Mouse (Mus musculus): ENCODE data around the gene Clock. TPM values are rescaled to one million over a fixed set of nuclear protein-coding genes. Genes with fewer than 3 reads are reported as not detected.

The Clock gene
- polyA plus RNA-seq (2015; fragmentation: Nextera tagmentation; extraction: Ambion mirVana) = 13.0 and 13.6 TPM in 2 replicates

DNA sequence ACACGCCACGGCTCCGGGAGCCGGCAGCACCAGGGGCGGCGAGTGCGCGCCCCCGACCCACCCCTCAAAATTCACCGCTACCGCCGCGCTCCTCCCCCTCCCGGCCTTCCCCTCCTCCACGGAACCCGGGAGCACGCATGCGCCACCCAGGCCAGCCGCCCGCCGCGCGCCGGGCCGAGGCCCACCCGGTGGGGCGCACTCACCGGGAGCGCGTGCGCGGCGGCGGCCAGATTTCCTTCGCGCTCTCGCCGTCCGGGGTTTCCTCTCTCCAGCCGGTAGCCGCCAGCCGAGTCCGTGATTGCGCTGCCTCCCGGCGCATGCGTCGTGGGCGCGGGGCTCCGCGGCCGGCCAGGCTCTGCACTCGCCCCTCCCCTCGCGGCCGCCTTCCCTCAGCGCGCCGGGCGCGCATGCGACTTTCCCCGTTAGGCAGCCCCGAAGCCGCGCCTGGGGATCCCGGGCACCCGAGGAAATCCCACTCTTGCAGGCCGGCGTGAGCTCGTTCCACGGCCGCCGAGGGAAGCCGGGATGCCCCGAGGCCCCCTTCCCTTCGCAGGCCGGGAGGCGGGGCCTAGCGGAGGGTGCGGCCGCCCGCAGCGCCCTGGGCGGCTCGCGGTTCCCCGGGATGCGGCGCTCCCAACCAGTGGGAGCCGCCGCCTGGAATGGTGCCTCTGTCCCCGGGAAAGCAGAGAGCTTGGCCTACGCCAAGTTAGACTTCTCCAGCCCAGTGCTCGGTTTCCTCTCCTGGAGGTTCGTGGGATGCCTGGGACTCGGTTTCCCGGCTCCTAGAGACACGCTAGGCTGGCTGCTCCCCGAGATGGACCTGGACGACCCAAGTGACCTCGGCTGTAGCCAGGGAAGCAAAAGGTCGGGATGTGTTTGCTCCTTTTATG is at the start of gene Clock:
Clock (minus strand) TSS at position 341 of the 890 bp plus-strand sequence.
- Histone ChIP-seq H3K4me1 (replicated peaks) (peaks cover 38% of the 10 kb centered on the region), H3K27me3 (no peaks in the 10 kb centered on the region), H3K36me3 (no peaks in the 10 kb centered on the region), H3K4me2 (peak within 1 kb of the TSS; percentile 73), H3K9ac (peak within 1 kb of the TSS; percentile 97), H3K27ac (replicated peaks) (peak within 1 kb of the TSS; percentile 98), H3K4me3 (peak within 1 kb of the TSS; percentile 96), H3K9me3 (no peaks in the 10 kb centered on the region)
- WGBS = under 1% methylated on average over 97 of the region's 104 CpGs
- ATAC-seq (ENCODE audit: low read depth) = peak; percentile 92

DNA sequence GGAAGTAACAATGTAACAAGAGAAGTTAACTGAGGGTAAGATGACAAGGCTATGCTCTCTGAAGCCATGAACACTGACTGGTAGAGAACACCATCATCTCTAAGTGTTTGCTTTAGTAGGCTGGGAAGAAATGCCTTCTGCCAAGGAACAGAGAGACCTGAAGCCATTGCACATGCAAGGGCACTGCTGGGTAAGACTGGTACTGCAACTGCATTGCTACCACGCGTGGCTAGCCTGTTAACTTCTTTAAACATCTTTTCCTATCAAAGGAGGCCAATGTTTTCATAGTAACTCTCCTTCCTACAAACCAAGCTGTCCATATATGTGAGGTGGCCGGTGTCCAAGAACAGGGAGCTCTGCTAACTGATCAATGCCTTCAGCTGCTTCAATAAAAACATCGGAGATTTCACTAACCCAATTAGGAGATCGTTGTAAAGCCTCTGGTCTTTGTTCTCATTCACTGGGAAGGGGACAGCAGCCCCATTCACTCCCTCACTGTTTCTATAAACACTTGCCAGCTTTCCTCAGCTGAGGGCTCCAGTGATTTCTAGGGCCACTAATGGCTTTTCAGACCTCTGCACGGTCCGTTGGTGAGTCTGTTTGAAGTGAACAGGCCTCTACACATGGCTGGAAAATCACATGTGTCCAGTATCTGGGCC is 47.5 kb upstream of the Clock start:
- H3K9ac ChIP-seq = no peak overlapping the region
- no peaks in the 10 kb centered on the region for H3K27me3 ChIP-seq
- H3K4me1 ChIP-seq (replicated peaks) = no peaks in the 10 kb centered on the region
- 0 out of 2 replicates have a peak, but pooled peaks have one; percentile 43 for ATAC-seq (ENCODE audit: low read depth)
- 26% methylated on average over 7 of the region's 7 CpGs for WGBS
- no peak overlapping the region for H3K4me2 ChIP-seq
- no peaks in the 10 kb centered on the region for H3K9me3 ChIP-seq
- no peak overlapping the region for H3K4me3 ChIP-seq
- H3K27ac ChIP-seq (replicated peaks) = no peak overlapping the region
- H3K36me3 ChIP-seq = no peaks in the 10 kb centered on the region

DNA sequence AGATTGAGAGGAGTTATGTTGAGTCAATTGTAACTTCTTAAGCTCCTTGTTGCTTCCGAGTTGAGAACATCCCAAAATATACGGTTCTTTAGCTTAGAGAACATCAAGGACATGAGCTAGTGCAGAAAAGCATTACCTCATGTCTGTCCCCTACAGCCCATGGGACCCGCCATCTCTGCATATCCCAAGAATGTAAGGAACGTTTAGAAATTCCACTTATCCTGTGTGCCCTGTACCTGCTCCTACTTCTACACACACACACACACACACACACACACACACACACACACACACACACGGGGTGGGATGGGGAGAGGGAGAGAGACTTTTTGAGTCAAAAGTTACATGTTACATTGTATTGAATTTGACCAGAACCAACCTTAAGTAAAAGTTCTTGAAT is 46.9 kb upstream of the Clock start:
- no peaks in the 10 kb centered on the region for H3K4me1 ChIP-seq (replicated peaks)
- ATAC-seq (ENCODE audit: low read depth) = no peak
- 89% methylated on average over 5 of the region's 5 CpGs for WGBS

DNA sequence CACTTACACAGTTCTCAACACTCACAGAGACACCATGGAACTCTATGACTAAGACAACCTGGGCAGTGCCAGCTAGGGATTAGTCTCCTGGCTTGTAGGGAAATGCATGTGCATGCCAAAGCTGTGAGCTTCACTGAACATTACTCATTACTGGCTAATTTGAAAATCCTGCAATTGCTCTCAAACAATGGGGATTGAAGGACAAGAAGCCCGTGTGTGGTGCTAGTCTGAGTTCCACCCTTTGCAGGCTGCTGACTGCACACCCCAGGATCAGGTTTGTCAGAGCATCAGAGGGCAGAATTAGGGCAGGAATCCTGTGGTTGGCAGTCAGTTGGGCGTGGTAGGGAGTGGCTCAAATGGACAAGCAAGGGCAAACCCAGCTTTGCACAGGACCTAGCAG is 41.5 kb upstream of the Clock start:
- Histone ChIP-seq H3K36me3 (no peaks in the 10 kb centered on the region), H3K4me3 (no peak overlapping the region), H3K9me3 (no peaks in the 10 kb centered on the region), H3K27me3 (no peaks in the 10 kb centered on the region), H3K27ac (replicated peaks) (no peak overlapping the region), H3K4me1 (replicated peaks) (no peaks in the 10 kb centered on the region), H3K4me2 (no peak overlapping the region), H3K9ac (no peak overlapping the region)
- 67% methylated on average over 2 of the region's 2 CpGs for WGBS
- no peak for ATAC-seq (ENCODE audit: low read depth)

More for the DNA sequence above, 46.9 kb upstream of the Clock start:
- Histone ChIP-seq H3K9ac (no peak overlapping the region), H3K36me3 (no peaks in the 10 kb centered on the region), H3K4me2 (no peak overlapping the region), H3K9me3 (no peaks in the 10 kb centered on the region), H3K4me3 (no peak overlapping the region), H3K27ac (replicated peaks) (no peak overlapping the region), H3K27me3 (no peaks in the 10 kb centered on the region)

DNA sequence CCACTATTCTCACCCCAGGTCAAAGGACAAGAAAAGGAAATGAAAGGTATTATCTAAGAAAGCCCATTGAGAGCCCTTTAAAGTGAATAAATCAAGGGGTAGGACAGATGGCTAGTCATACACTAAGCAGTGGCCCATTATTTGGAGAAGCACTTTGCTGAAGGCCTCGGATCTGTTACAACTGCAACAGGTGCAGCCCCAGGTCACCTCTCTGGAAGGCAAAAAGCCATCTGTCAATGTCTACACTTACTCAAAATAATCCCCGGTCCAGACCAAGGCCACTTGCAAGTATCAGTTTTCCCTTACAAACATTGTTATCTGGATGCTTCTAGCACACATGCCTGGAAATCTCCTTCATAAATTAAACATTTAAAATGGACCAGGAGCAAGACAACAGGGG is 36.3 kb upstream of the Clock start:
- H3K27me3 ChIP-seq = no peaks in the 10 kb centered on the region
- H3K4me2 ChIP-seq = no peak overlapping the region
- WGBS = 72% methylated on average over 2 of the region's 2 CpGs
- H3K9me3 ChIP-seq = no peaks in the 10 kb centered on the region
- H3K4me1 ChIP-seq (replicated peaks) = no peaks in the 10 kb centered on the region
- ATAC-seq (ENCODE audit: low read depth) = no peak
- no peak overlapping the region for H3K27ac ChIP-seq (replicated peaks)
- H3K36me3 ChIP-seq = no peaks in the 10 kb centered on the region
- no peak overlapping the region for H3K4me3 ChIP-seq
- no peak overlapping the region for H3K9ac ChIP-seq

DNA sequence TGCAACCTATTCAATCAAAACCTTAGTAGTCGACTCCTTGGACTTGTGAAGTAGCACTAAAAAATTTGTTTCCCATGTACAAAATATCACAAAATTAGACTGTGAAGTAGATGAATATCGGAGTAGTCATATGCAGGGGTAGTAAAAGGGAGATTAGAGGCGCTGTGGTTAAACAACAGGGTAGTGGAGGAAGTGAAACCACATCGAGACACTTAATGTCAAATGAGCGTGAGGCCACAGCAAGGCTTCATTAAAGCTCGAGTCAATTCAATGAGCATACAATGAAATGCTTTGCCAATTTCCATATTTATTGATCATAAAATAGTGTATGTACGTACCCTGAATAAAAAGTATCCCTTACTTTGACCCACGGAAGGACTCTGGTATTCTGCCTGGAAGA is 32.5 kb upstream of the Clock start:
- Histone ChIP-seq H3K27me3 (no peaks in the 10 kb centered on the region), H3K36me3 (no peaks in the 10 kb centered on the region), H3K27ac (replicated peaks) (no peak overlapping the region), H3K9ac (no peak overlapping the region), H3K9me3 (no peaks in the 10 kb centered on the region), H3K4me1 (replicated peaks) (no peaks in the 10 kb centered on the region), H3K4me2 (no peak overlapping the region), H3K4me3 (no peak overlapping the region)
- no peak for ATAC-seq (ENCODE audit: low read depth)
- WGBS = 82% methylated on average over 8 of the region's 8 CpGs

DNA sequence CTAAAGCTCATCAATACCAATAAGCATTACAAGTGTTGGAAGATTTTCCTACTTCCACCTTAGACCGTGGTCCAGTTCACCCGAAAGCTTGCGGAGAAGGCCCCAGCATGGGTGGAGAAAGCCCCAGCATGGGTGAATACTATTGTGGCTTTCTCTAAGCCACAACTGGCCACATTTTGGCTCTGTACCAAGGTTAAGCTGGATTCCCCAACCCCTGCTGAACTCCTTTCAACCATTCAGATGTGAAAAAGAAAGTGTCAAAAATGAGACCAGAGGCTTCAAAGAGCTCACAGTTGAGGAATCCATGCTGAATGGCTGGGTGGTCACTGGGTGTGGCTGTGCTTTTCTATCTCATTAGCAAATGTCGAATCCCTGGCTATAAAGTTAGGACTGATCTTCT is 29.2 kb upstream of the Clock start:
- 77% methylated on average over 4 of the region's 4 CpGs for WGBS
- no peaks in the 10 kb centered on the region for H3K36me3 ChIP-seq
- ATAC-seq (ENCODE audit: low read depth) = no peak
- H3K27me3 ChIP-seq = no peaks in the 10 kb centered on the region
- H3K4me1 ChIP-seq (replicated peaks) = no peaks in the 10 kb centered on the region
- H3K4me3 ChIP-seq = no peak overlapping the region
- no peaks in the 10 kb centered on the region for H3K9me3 ChIP-seq
- H3K4me2 ChIP-seq = no peak overlapping the region
- H3K27ac ChIP-seq (replicated peaks) = no peak overlapping the region
- no peak overlapping the region for H3K9ac ChIP-seq

DNA sequence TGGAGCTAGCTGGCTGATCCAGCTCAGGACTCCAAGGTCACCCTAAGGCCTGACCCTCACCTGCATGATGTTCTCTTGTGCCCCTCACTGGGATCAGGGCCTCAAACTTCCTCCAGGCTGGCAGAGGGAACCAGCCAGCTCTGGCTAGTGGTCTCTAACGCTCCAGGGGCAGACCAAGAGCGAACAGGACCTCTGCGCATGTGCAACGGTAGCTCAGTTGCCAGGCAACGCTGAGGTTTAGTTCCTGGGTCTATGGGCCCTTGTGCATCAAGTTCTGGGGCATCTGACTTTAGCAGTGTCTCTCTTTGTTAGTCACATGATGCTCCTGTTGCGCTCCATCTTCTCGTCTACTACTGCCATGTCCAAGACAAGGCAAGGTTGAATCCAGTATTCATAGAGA is 26.4 kb upstream of the Clock start, which contains the start of gene Pdcl2:
Pdcl2 (minus strand) TSS at position 204 of the 400 bp plus-strand sequence.
- Histone ChIP-seq H3K4me2 (no peak within 1 kb of the TSS), H3K27ac (replicated peaks) (no peak within 1 kb of the TSS), H3K27me3 (no peaks in the 10 kb centered on the region), H3K4me1 (replicated peaks) (no peaks in the 10 kb centered on the region), H3K36me3 (no peaks in the 10 kb centered on the region), H3K9me3 (no peaks in the 10 kb centered on the region), H3K9ac (no peak within 1 kb of the TSS), H3K4me3 (no peak within 1 kb of the TSS)
- no peak for ATAC-seq (ENCODE audit: low read depth)
- 89% methylated on average over 7 of the region's 7 CpGs for WGBS

DNA sequence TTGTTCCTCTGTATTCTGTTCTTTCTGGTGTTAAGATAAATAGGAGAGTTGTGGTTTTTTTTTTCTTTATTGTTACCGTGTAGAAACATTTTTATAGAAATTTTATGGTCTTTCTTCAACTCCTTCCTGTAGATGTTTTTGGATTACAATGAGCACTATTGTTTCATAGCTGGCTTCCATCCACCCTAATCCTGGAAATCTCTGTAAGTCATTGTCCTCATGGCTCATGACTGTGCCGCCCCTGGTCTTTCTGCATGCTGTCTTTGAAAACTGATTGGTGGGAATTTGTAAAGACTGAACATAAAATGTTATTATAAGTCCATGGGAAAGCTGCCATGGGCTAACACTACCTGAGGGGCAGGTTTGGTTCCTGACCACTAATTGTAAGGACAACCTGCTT is 22.7 kb upstream of the Clock start:
- no peak for ATAC-seq (ENCODE audit: low read depth)
- H3K9ac ChIP-seq = no peak overlapping the region
- H3K27ac ChIP-seq (replicated peaks) = no peak overlapping the region
- no peak overlapping the region for H3K4me2 ChIP-seq
- H3K9me3 ChIP-seq = no peaks in the 10 kb centered on the region
- H3K36me3 ChIP-seq = no peaks in the 10 kb centered on the region
- no peak overlapping the region for H3K4me3 ChIP-seq
- WGBS = 61% methylated on average over 2 of the region's 2 CpGs
- H3K27me3 ChIP-seq = no peaks in the 10 kb centered on the region
- H3K4me1 ChIP-seq (replicated peaks) = no peaks in the 10 kb centered on the region

DNA sequence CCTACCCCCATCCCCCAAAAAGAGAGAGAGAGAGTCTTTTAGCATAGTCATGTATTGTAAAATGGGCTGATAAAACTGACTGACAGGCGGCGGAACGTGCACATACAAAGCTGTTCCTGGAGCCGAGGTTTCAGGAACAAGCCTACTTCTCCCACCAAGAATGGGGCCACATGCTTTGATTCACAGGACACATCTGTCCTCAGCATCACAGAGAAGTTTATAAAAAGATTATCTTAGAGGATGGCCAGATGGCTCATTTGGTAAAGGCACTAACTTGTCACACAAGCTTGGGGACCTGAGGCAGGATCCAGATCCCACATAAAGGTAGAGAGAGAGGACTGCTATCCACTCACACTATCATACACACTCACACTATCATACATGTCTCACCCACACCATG is 20.5 kb upstream of the Clock start:
- no peak for ATAC-seq (ENCODE audit: low read depth)
- 0 out of 2 replicates have a peak, but pooled peaks cover 7% of the 10 kb centered on the region for H3K4me1 ChIP-seq (replicated peaks)
- no peak overlapping the region for H3K27ac ChIP-seq (replicated peaks)
- no peak overlapping the region for H3K4me3 ChIP-seq
- no peak overlapping the region for H3K4me2 ChIP-seq
- H3K9ac ChIP-seq = no peak overlapping the region
- no peaks in the 10 kb centered on the region for H3K36me3 ChIP-seq
- no peaks in the 10 kb centered on the region for H3K27me3 ChIP-seq
- no peaks in the 10 kb centered on the region for H3K9me3 ChIP-seq
- WGBS = 92% methylated on average over 4 of the region's 4 CpGs

DNA sequence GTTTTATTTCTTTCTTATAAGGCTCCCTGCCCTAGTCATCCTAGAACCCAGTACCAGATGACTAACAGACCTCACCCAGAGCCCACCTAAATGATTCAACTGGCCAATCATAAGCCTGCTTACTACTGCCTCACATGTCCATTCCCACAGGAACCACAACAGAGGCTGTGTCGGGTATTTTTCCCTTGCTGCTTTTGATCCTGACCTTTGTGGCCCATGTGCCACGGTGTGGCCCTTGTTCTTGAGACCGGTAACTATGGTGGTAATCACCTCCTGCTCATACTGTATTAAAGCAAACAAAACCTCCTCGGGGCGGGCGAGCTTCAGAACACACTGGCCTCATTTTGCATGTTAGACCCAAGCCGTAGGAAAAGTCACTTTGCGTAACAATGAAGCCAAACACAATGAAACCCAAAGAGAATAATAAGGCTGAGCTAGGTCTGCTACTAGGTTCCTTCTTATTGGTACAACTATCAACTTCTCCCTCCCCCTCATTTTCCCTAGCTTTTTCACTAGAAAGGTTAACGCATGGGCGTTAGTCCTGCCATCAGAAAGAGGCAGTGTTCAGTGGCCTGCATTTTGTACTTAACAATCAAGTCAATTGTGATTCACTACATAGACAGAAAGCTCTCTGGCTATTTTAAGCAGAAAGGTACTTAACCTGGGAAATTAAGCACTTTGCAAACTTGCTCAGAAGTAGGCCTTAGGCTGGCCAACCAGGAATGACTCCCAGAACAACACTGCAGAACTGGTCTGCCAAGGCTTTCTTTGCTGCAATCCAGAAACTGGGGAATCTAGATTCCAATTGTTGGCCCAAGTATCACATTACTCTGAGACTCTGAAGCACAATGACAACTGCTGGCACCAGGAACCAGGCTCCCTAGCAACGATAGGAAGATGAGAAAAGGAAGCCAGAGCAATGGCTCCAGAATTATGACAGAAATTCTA is 16.9 kb upstream of the Clock start:
- no peak overlapping the region for H3K27ac ChIP-seq (replicated peaks)
- no peaks in the 10 kb centered on the region for H3K9me3 ChIP-seq
- no peak overlapping the region for H3K9ac ChIP-seq
- H3K27me3 ChIP-seq = no peaks in the 10 kb centered on the region
- H3K4me1 ChIP-seq (replicated peaks) = 0 out of 2 replicates have a peak, but pooled peaks cover 7% of the 10 kb centered on the region
- 26% methylated on average over 11 of the region's 11 CpGs for WGBS
- H3K36me3 ChIP-seq = no peaks in the 10 kb centered on the region
- no peak overlapping the region for H3K4me3 ChIP-seq
- H3K4me2 ChIP-seq = no peak overlapping the region
- no peak for ATAC-seq (ENCODE audit: low read depth)
